Mouse (Mus musculus): Measurements from ENCODE around the gene Snx9. TPM values are rescaled to one million over a fixed set of nuclear protein-coding genes. Genes with fewer than 3 reads are reported as not detected.

Gene Snx9
- total RNA-seq, 2 experiments from 2014 or later, result 9.8 to 13.3 TPM

- no peak for ATAC-seq (replicated peaks; ENCODE audit: low FRiP score, poor library complexity, severe bottlenecking)
Observed at GRCm38 (mm10) chr17:5980860-5981259, 139.7 kb downstream of the Snx9 start.

Other genes starting within 250 kb of the Snx9 start
- 0.63 and 1.3 TPM in 2 replicates for gene Synj2, start 100.0 kb downstream of the Snx9 start, total RNA-seq (2015; ENCODE audit: low replicate concordance)
- 0.85 and 4.6 TPM in 2 replicates for gene Synj2, start 100.0 kb downstream of the Snx9 start, total RNA-seq (2017; ENCODE audit: low replicate concordance)
- gene Serac1, start 238.4 kb downstream of the Snx9 start, total RNA-seq (2015; ENCODE audit: low replicate concordance), result 1.3 TPM in 1 of 2 replicates, not detected in the other
- 2.4 TPM in 1 of 2 replicates, not detected in the other for gene Serac1, start 238.4 kb downstream of the Snx9 start, total RNA-seq (2017; ENCODE audit: low replicate concordance)
- 13.8 and 27.4 TPM in 2 replicates for gene Gtf2h5, start 238.5 kb downstream of the Snx9 start, total RNA-seq (2015; ENCODE audit: low replicate concordance)
- gene Gtf2h5, start 238.5 kb downstream of the Snx9 start, total RNA-seq (2017; ENCODE audit: low replicate concordance), result 14.9 and 15.5 TPM in 2 replicates